Mouse (Mus musculus) midbrain, embryonic 12.5 days (tissue): Measurements from ENCODE around the gene Coq10a. TPM values are rescaled to one million over a fixed set of nuclear protein-coding genes. Genes with fewer than 3 reads are reported as not detected.

Experiments used
- ATAC-seq: fragments of 200-750 bp; cut with Nextera tagmentation; 2 replicates; pipeline ENCODE4 v1.8.0; 2017; ENCODE audit warnings: low read depth, moderate TSS enrichment, moderate library complexity; ENCODE audit not compliant: low FRiP score
- H3K27ac ChIP-seq: fragments of 300-500 bp; sonication (generic); replicated peaks from 2 replicates; pipeline ENCODE4 v1.5.1; 2016; ENCODE audit warnings: mild to moderate bottlenecking
- H3K27me3 ChIP-seq: fragments of 300-500 bp; sonication (generic); 2 replicates; pipeline ENCODE4 v1.6.1; 2016; ENCODE audit warnings: mild to moderate bottlenecking
- H3K36me3 ChIP-seq: fragments of 300-500 bp; sonication (generic); 2 replicates; pipeline ENCODE4 v1.6.1; 2016
- H3K4me1 ChIP-seq: fragments of 300-500 bp; sonication (generic); 2 replicates; pipeline ENCODE4 v1.6.1; 2016
- H3K4me2 ChIP-seq: fragments of 300-500 bp; sonication (generic); replicated peaks from 2 replicates; pipeline ENCODE4 v1.6.1; 2016; ENCODE audit warnings: mild to moderate bottlenecking, moderate library complexity
- H3K4me3 ChIP-seq: fragments of 300-500 bp; sonication (generic); 2 replicates; pipeline ENCODE4 v1.5.1; 2016; ENCODE audit warnings: mild to moderate bottlenecking
- H3K9ac ChIP-seq: fragments of 300-500 bp; sonication (generic); replicated peaks from 2 replicates; pipeline ENCODE4 v1.6.1; 2016; ENCODE audit warnings: mild to moderate bottlenecking, moderate library complexity
- H3K9me3 ChIP-seq: fragments of 300-500 bp; sonication (generic); 2 replicates; pipeline ENCODE4 v1.6.1; 2016; ENCODE audit warnings: mild to moderate bottlenecking
- WGBS: fragments of 180-500 bp; shearing (Covaris S2); methylation state at CpG from one replicate; pipeline ENCODE4 v1.1.7; 2016; 5-methylcytosine and 5-hydroxymethylcytosine counted together
- polyA plus RNA-seq: library from polyadenylated mRNA; unstranded; fragments of >200 nt; fragmentation: Nextera tagmentation; extraction: Ambion mirVana; gene quantifications from 2 replicates; pipeline ENCODE4 v1.2.1, GENCODE M21; 2016

Coq10a gene
- polyA plus RNA-seq = 28.6 and 33.6 TPM in 2 replicates

- no peaks in the 10 kb centered on the region for H3K27me3 ChIP-seq
- ATAC-seq = peak; percentile 97
- under 1% methylated on average over 79 of the region's 87 CpGs for WGBS
- H3K9ac ChIP-seq = peak within 1 kb of the TSS; percentile 76
- peak within 1 kb of the TSS; percentile 97 for H3K27ac ChIP-seq
- no peaks in the 10 kb centered on the region for H3K9me3 ChIP-seq
- H3K4me1 ChIP-seq = peaks cover 17% of the 10 kb centered on the region
- H3K4me2 ChIP-seq = peak within 1 kb of the TSS; percentile 92
- H3K4me3 ChIP-seq = peak within 1 kb of the TSS; percentile 72
- H3K36me3 ChIP-seq = peaks cover 18% of the 10 kb centered on the region
Observed at GRCm38 (mm10) chr10:128368402-128369217, at the start of gene Coq10a. Gene Coq10a (minus strand): TSS chr10:128368997.

GRCm38 (mm10) chr10:128414848-128415247 is 46.1 kb upstream of the Coq10a start:
- no peak for ATAC-seq
- no peaks in the 10 kb centered on the region for H3K9me3 ChIP-seq
- WGBS = 94% methylated on average over 5 of the region's 5 CpGs
- H3K27me3 ChIP-seq = no peaks in the 10 kb centered on the region
- no peak overlapping the region for H3K9ac ChIP-seq
- H3K4me3 ChIP-seq = no peak overlapping the region
- H3K36me3 ChIP-seq = peaks cover 52% of the 10 kb centered on the region
- H3K27ac ChIP-seq = no peak overlapping the region
- H3K4me2 ChIP-seq = no peak overlapping the region
- H3K4me1 ChIP-seq = peaks cover 31% of the 10 kb centered on the region

- 76% methylated on average over 1 of the region's 1 CpGs for WGBS
- Histone ChIP-seq H3K4me3 (peak overlapping the region; percentile 96; the same call in 1 of the 2 replicates), H3K4me2 (peak overlapping the region; percentile 81), H3K9me3 (no peaks in the 10 kb centered on the region), H3K27ac (no peak overlapping the region), H3K27me3 (no peaks in the 10 kb centered on the region), H3K9ac (peak overlapping the region; percentile 94; the same call in 1 of the 2 replicates), H3K36me3 (peaks cover 37% of the 10 kb centered on the region), H3K4me1 (peaks cover 40% of the 10 kb centered on the region)
- no peak for ATAC-seq
Observed at GRCm38 (mm10) chr10:128413076-128413475, 44.3 kb upstream of the Coq10a start.

- Histone ChIP-seq H3K36me3 (peaks cover 37% of the 10 kb centered on the region), H3K9ac (peak overlapping the region; percentile 94), H3K9me3 (no peaks in the 10 kb centered on the region), H3K27me3 (no peaks in the 10 kb centered on the region), H3K27ac (no peak overlapping the region), H3K4me3 (peak overlapping the region; percentile 96), H3K4me1 (peaks cover 41% of the 10 kb centered on the region), H3K4me2 (peak overlapping the region; percentile 81)
- 58% methylated on average over 1 of the region's 1 CpGs for WGBS
- ATAC-seq = no peak
Observed at GRCm38 (mm10) chr10:128412558-128412957, 43.8 kb upstream of the Coq10a start.

GRCm38 (mm10) chr10:128412055-128412381 is 43.2 kb upstream of the Coq10a start:
- Histone ChIP-seq H3K4me3 (peak overlapping the region; percentile 96), H3K27me3 (no peaks in the 10 kb centered on the region), H3K9me3 (no peaks in the 10 kb centered on the region), H3K9ac (peak overlapping the region; percentile 94), H3K4me1 (peaks cover 41% of the 10 kb centered on the region), H3K27ac (peak overlapping the region; percentile 95), H3K36me3 (peaks cover 37% of the 10 kb centered on the region), H3K4me2 (peak overlapping the region; percentile 81)
- no peak for ATAC-seq
- 0% methylated on average over 14 of the region's 14 CpGs for WGBS

- WGBS = under 1% methylated on average over 50 of the region's 50 CpGs
- Histone ChIP-seq H3K4me3 (peak within 1 kb of the TSS; percentile 96), H3K27me3 (no peaks in the 10 kb centered on the region), H3K36me3 (peaks cover 37% of the 10 kb centered on the region), H3K9ac (peak within 1 kb of the TSS; percentile 94), H3K27ac (peak within 1 kb of the TSS; percentile 95), H3K4me2 (peak within 1 kb of the TSS; percentile 81), H3K4me1 (peaks cover 41% of the 10 kb centered on the region), H3K9me3 (no peaks in the 10 kb centered on the region)
- ATAC-seq = peak; percentile 92
Observed at GRCm38 (mm10) chr10:128411211-128412054, 42.6 kb upstream of the Coq10a start, which contains the start of the genes Nabp2 and Rnf41. Gene Nabp2 (minus strand): TSS chr10:128411492. Gene Rnf41 (plus strand): TSS chr10:128411657.

GRCm38 (mm10) chr10:128410560-128410845 is 41.7 kb upstream of the Coq10a start:
- Histone ChIP-seq H3K9ac (peak overlapping the region; percentile 94; the same call in 1 of the 2 replicates), H3K9me3 (no peaks in the 10 kb centered on the region), H3K4me2 (peak overlapping the region; percentile 81), H3K27ac (0 out of 2 replicates have a peak overlapping the region, but pooled peaks have one; percentile 39), H3K27me3 (no peaks in the 10 kb centered on the region), H3K36me3 (peaks cover 38% of the 10 kb centered on the region), H3K4me1 (peaks cover 41% of the 10 kb centered on the region), H3K4me3 (peak overlapping the region; percentile 96)
- no peak for ATAC-seq
- WGBS = 15% methylated on average over 4 of the region's 4 CpGs

- H3K27me3 ChIP-seq = no peaks in the 10 kb centered on the region
- peaks cover 41% of the 10 kb centered on the region for H3K4me1 ChIP-seq
- H3K27ac ChIP-seq = peak overlapping the region; percentile 83
- H3K36me3 ChIP-seq = peaks cover 35% of the 10 kb centered on the region
- ATAC-seq = peak; percentile 86
- H3K4me2 ChIP-seq = peak overlapping the region; percentile 81
- peak overlapping the region; percentile 94 for H3K9ac ChIP-seq
- peak overlapping the region; percentile 96 for H3K4me3 ChIP-seq
- WGBS = 5% methylated on average over 36 of the region's 36 CpGs
- H3K9me3 ChIP-seq = no peaks in the 10 kb centered on the region
Observed at GRCm38 (mm10) chr10:128409692-128410559, 41.1 kb upstream of the Coq10a start.

GRCm38 (mm10) chr10:128408591-128409535 is 40.1 kb upstream of the Coq10a start:
- WGBS = 21% methylated on average over 35 of the region's 35 CpGs
- H3K9me3 ChIP-seq = no peaks in the 10 kb centered on the region
- H3K27me3 ChIP-seq = no peaks in the 10 kb centered on the region
- peaks cover 34% of the 10 kb centered on the region for H3K36me3 ChIP-seq
- H3K9ac ChIP-seq = peak overlapping the region; percentile 73
- peak overlapping the region; percentile 96 for H3K4me3 ChIP-seq
- ATAC-seq = no peak; the same call in none of the 2 replicates
- H3K4me2 ChIP-seq = peak overlapping the region; percentile 81
- peak overlapping the region; percentile 83 for H3K27ac ChIP-seq
- peaks cover 41% of the 10 kb centered on the region for H3K4me1 ChIP-seq

- Histone ChIP-seq H3K36me3 (peaks cover 36% of the 10 kb centered on the region), H3K9me3 (no peaks in the 10 kb centered on the region), H3K4me3 (no peak overlapping the region), H3K27me3 (no peaks in the 10 kb centered on the region), H3K4me2 (no peak overlapping the region), H3K9ac (no peak overlapping the region), H3K4me1 (peaks cover 10% of the 10 kb centered on the region), H3K27ac (no peak overlapping the region)
- ATAC-seq = no peak
- WGBS = 96% methylated on average over 7 of the region's 7 CpGs
Observed at GRCm38 (mm10) chr10:128403931-128404330, 35.1 kb upstream of the Coq10a start.
